Mouse (Mus musculus) liver, postnatal 0 days (tissue): Measurements from ENCODE around the gene Trpm8. TPM values are rescaled to one million over a fixed set of nuclear protein-coding genes. Genes with fewer than 3 reads are reported as not detected.

Experiments
- ATAC-seq: fragments of 200-750 bp; cut with Nextera tagmentation; 2 replicates; pipeline ENCODE4 v1.8.0; 2017; ENCODE audit warnings: mild to moderate bottlenecking, moderate library complexity
- DNase-seq: peaks from one replicate; pipeline ENCODE4 v3.0.0-alpha.2; 2016
- H3K27ac ChIP-seq: fragments of 300-500 bp; sonication (generic); 2 replicates; pipeline ENCODE4 v1.5.1; 2014; ENCODE audit warnings: antibody characterized with exemption, moderate library complexity, mild to moderate bottlenecking, low read depth
- H3K27me3 ChIP-seq: fragments of 300-500 bp; sonication (generic); 2 replicates; pipeline ENCODE4 v1.6.1; 2014; ENCODE audit warnings: low read length, control low read depth, mixed read lengths; ENCODE audit not compliant: insufficient read depth
- H3K36me3 ChIP-seq: fragments of 300-500 bp; sonication (generic); replicated peaks from 2 replicates; pipeline ENCODE4 v1.6.1; 2014; ENCODE audit warnings: mild to moderate bottlenecking, control low read depth, low read length, moderate library complexity, mixed read lengths; ENCODE audit not compliant: insufficient read depth
- H3K4me1 ChIP-seq: fragments of 300-500 bp; sonication (generic); 2 replicates; pipeline ENCODE4 v1.6.1; 2014; ENCODE audit warnings: antibody characterized with exemption, mild to moderate bottlenecking, control low read depth; ENCODE audit not compliant: insufficient read depth
- H3K4me2 ChIP-seq: fragments of 300-500 bp; sonication (generic); 2 replicates; pipeline ENCODE4 v1.6.1; 2014; ENCODE audit warnings: low read depth, mild to moderate bottlenecking, low read length, moderate library complexity, mixed read lengths
- H3K4me3 ChIP-seq: fragments of 300-500 bp; sonication (generic); 2 replicates; pipeline ENCODE4 v1.5.1; 2014; ENCODE audit warnings: low read depth, low read length
- H3K9ac ChIP-seq: fragments of 300-500 bp; sonication (generic); replicated peaks from 2 replicates; pipeline ENCODE4 v1.6.1; 2014; ENCODE audit warnings: mild to moderate bottlenecking, moderate library complexity
- H3K9me3 ChIP-seq: fragments of 300-500 bp; sonication (generic); 2 replicates; pipeline ENCODE4 v1.6.1; 2016; ENCODE audit warnings: mild to moderate bottlenecking, control low read depth, low read length, mixed read lengths
- CTCF ChIP-seq: sonication (generic); IDR thresholded peaks from 2 replicates; pipeline ENCODE4 v1.5.1; 2016; ENCODE audit warnings: antibody characterized with exemption, low read depth
- EP300 ChIP-seq: IDR thresholded peaks from 2 replicates; pipeline ENCODE4 v1.6.1; 2016; ENCODE audit warnings: antibody characterized with exemption, low read depth, mild to moderate bottlenecking
- WGBS: fragments of 180-500 bp; shearing (Covaris S2); extraction: QIAGEN DNeasy Blood & Tissue Kit; methylation state at CpG from one replicate; pipeline ENCODE4 v1.1.7; 2014; ENCODE audit not compliant: insufficient replicate concordance; 5-methylcytosine and 5-hydroxymethylcytosine counted together
- polyA plus RNA-seq: library from polyadenylated mRNA; unstranded; fragments of >200 nt; fragmentation: Nextera tagmentation; extraction: Ambion mirVana; gene quantifications from 2 replicates; pipeline ENCODE4 v1.2.1, GENCODE M21; 2015

Trpm8 gene
- polyA plus RNA-seq, 1 experiment from 2014 or later: not detected

- H3K9me3 ChIP-seq: no peaks in the 10 kb centered on the region
- no peaks in the 10 kb centered on the region for H3K4me1 ChIP-seq
- no peaks in the 10 kb centered on the region for H3K36me3 ChIP-seq
- TF ChIP-seq CTCF: no peak
- TF ChIP-seq EP300: no peak
- no peak overlapping the region for H3K4me2 ChIP-seq
- no peaks in the 10 kb centered on the region for H3K27me3 ChIP-seq
- DNase-seq (no peak), ATAC-seq (no peak)
- 76% methylated on average over 9 of the region's 9 CpGs for WGBS
- H3K4me3 ChIP-seq: no peak overlapping the region
- no peak overlapping the region for H3K9ac ChIP-seq
- no peak overlapping the region for H3K27ac ChIP-seq
Measured at GRCm38 (mm10) chr1:88350761-88351160, 73.3 kb downstream of the Trpm8 start.

GRCm38 (mm10) chr1:88355025-88355424, 77.6 kb downstream of the Trpm8 start:
- DNase-seq (no peak), ATAC-seq (no peak)
- H3K36me3 ChIP-seq: no peaks in the 10 kb centered on the region
- H3K4me1 ChIP-seq: no peaks in the 10 kb centered on the region
- no peak overlapping the region for H3K4me3 ChIP-seq
- H3K27me3 ChIP-seq: no peaks in the 10 kb centered on the region
- H3K27ac ChIP-seq: no peak overlapping the region
- H3K9ac ChIP-seq: no peak overlapping the region
- H3K4me2 ChIP-seq: no peak overlapping the region
- H3K9me3 ChIP-seq: no peaks in the 10 kb centered on the region
- TF ChIP-seq EP300 (no peak), CTCF (no peak)
- 82% methylated on average over 12 of the region's 12 CpGs for whole genome bisulfite sequencing

GRCm38 (mm10) chr1:88355681-88356080, 78.2 kb downstream of the Trpm8 start:
- DNase-seq: no peak
- no peak overlapping the region for H3K27ac ChIP-seq
- no peak for TF ChIP-seq EP300
- TF ChIP-seq CTCF: no peak
- H3K4me1 ChIP-seq: no peaks in the 10 kb centered on the region
- H3K4me2 ChIP-seq: no peak overlapping the region
- 72% methylated on average over 3 of the region's 3 CpGs for WGBS
- H3K4me3 ChIP-seq: no peak overlapping the region
- H3K36me3 ChIP-seq: no peaks in the 10 kb centered on the region
- ATAC-seq: no peak
- H3K27me3 ChIP-seq: no peaks in the 10 kb centered on the region
- no peaks in the 10 kb centered on the region for H3K9me3 ChIP-seq
- no peak overlapping the region for H3K9ac ChIP-seq

GRCm38 (mm10) chr1:88356616-88357015, 79.2 kb downstream of the Trpm8 start:
- Histone ChIP-seq H3K27ac (no peak overlapping the region), H3K9me3 (no peaks in the 10 kb centered on the region), H3K36me3 (no peaks in the 10 kb centered on the region), H3K4me3 (no peak overlapping the region), H3K4me2 (no peak overlapping the region), H3K9ac (no peak overlapping the region), H3K4me1 (no peaks in the 10 kb centered on the region), H3K27me3 (no peaks in the 10 kb centered on the region)
- TF ChIP-seq EP300 (no peak), CTCF (no peak)
- ATAC-seq: no peak
- 73% methylated on average over 6 of the region's 6 CpGs for WGBS
- no peak for DNase-seq

GRCm38 (mm10) chr1:88357458-88358090, 80.1 kb downstream of the Trpm8 start:
- H3K27me3 ChIP-seq: no peaks in the 10 kb centered on the region
- no peaks in the 10 kb centered on the region for H3K9me3 ChIP-seq
- H3K4me2 ChIP-seq: no peak overlapping the region
- DNase-seq (peak; percentile 50), ATAC-seq (peak; percentile 41; the same call in 1 of the 2 replicates)
- H3K36me3 ChIP-seq: no peaks in the 10 kb centered on the region
- TF ChIP-seq EP300 (no peak), CTCF (peak; percentile 77)
- H3K4me1 ChIP-seq: no peaks in the 10 kb centered on the region
- no peak overlapping the region for H3K9ac ChIP-seq
- no peak overlapping the region for H3K4me3 ChIP-seq
- 72% methylated on average over 6 of the region's 6 CpGs for WGBS
- no peak overlapping the region for H3K27ac ChIP-seq

GRCm38 (mm10) chr1:88358102-88358654, 80.7 kb downstream of the Trpm8 start:
- Histone ChIP-seq H3K27me3 (no peaks in the 10 kb centered on the region), H3K4me3 (no peak overlapping the region), H3K9ac (no peak overlapping the region), H3K9me3 (no peaks in the 10 kb centered on the region), H3K36me3 (no peaks in the 10 kb centered on the region), H3K4me1 (no peaks in the 10 kb centered on the region), H3K27ac (no peak overlapping the region), H3K4me2 (no peak overlapping the region)
- no peak for ATAC-seq
- 78% methylated on average over 7 of the region's 7 CpGs for WGBS
- no peak for TF ChIP-seq CTCF
- TF ChIP-seq EP300: no peak
- DNase-seq: no peak
